Mouse (Mus musculus) forebrain, embryonic 16.5 days (tissue): Measurements from ENCODE around the gene Kcna10. TPM values are rescaled to one million over a fixed set of nuclear protein-coding genes. Genes with fewer than 3 reads are reported as not detected.

Experiments used
- ATAC-seq: fragments of 200-750 bp; cut with Nextera tagmentation; 2 replicates; pipeline ENCODE4 v1.8.0; 2017; ENCODE audit warnings: mild to moderate bottlenecking, moderate library complexity
- H3K27ac ChIP-seq: fragments of 300-500 bp; sonication (generic); 2 replicates; pipeline ENCODE4 v1.5.1; 2014; ENCODE audit warnings: low read length, control low read depth
- H3K27me3 ChIP-seq: fragments of 300-500 bp; sonication (generic); replicated peaks from 2 replicates; pipeline ENCODE4 v1.6.1; 2014; ENCODE audit warnings: low read length; ENCODE audit not compliant: control insufficient read depth, insufficient read depth
- H3K36me3 ChIP-seq: fragments of 300-500 bp; sonication (generic); 2 replicates; pipeline ENCODE4 v1.6.1; 2014; ENCODE audit not compliant: control insufficient read depth, insufficient read depth
- H3K4me1 ChIP-seq: fragments of 300-500 bp; sonication (generic); replicated peaks from 2 replicates; pipeline ENCODE4 v1.6.1; 2014; ENCODE audit warnings: low read length; ENCODE audit not compliant: control insufficient read depth, insufficient read depth
- H3K4me2 ChIP-seq: fragments of 300-500 bp; sonication (generic); 2 replicates; pipeline ENCODE4 v1.6.1; 2014; ENCODE audit warnings: mild to moderate bottlenecking, low read length, control low read depth
- H3K4me3 ChIP-seq: fragments of 300-500 bp; sonication (generic); replicated peaks from 2 replicates; pipeline ENCODE4 v1.5.1; 2014; ENCODE audit warnings: mild to moderate bottlenecking, low read length, control low read depth
- H3K9ac ChIP-seq: fragments of 300-500 bp; sonication (generic); replicated peaks from 2 replicates; pipeline ENCODE4 v1.6.1; 2014; ENCODE audit warnings: low read depth, low read length, control low read depth
- H3K9me3 ChIP-seq: fragments of 300-500 bp; sonication (generic); 2 replicates; pipeline ENCODE4 v1.6.1; 2016; ENCODE audit warnings: low read length; ENCODE audit not compliant: control insufficient read depth
- WGBS: fragments of 180-500 bp; shearing (Covaris S2); extraction: QIAGEN DNeasy Blood & Tissue Kit; methylation state at CpG from one replicate; pipeline ENCODE4 v1.1.7; 2014; 5-methylcytosine and 5-hydroxymethylcytosine counted together
- polyA plus RNA-seq: library from polyadenylated mRNA; unstranded; fragments of >200 nt; fragmentation: Nextera tagmentation; extraction: Ambion mirVana; gene quantifications from 2 replicates; pipeline ENCODE4 v1.2.1, GENCODE M21; 2015

The Kcna10 gene
- polyA plus RNA-seq, 1 experiment from 2014 or later: not detected

DNA sequence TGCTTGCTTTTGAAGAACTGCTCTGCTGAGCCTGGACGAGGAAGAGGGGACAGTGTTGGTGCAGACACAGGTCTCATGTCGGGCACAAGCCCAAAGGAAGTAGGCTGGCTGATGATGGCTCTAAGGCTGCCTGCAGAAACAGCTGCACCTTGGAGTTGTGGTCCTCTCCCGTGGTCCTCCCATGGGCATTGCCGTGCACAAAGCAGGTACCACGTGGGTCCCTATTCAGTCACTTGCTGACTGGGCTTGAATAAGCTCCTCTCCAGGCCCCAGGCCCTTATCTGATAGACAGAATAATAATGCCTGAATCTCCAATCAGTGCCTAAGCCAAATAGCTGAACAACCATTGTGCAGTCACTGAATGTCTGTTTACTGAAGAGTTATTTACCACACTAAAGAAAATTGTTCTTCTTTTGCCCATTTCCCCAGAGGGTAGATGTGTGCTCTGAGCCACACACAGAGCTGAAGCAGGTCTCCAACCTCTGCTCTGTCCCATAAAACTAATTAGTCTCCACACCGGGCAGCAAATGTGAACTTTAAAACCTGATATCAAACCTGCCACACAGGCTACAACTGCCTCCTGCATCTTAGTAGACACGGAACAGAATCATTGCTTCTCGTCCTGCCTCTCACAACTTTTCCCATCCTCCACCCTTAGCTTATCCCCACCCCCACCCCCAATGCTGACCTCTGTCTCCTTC lies 33.7 kb downstream of the Kcna10 start:
- 64% methylated on average over 8 of the region's 8 CpGs for WGBS
- Histone ChIP-seq H3K36me3 (no peaks in the 10 kb centered on the region), H3K27me3 (no peaks in the 10 kb centered on the region), H3K9ac (no peak overlapping the region), H3K4me3 (no peak overlapping the region), H3K4me2 (no peak overlapping the region), H3K4me1 (no peaks in the 10 kb centered on the region), H3K9me3 (no peaks in the 10 kb centered on the region), H3K27ac (no peak overlapping the region)
- no peak for ATAC-seq

DNA sequence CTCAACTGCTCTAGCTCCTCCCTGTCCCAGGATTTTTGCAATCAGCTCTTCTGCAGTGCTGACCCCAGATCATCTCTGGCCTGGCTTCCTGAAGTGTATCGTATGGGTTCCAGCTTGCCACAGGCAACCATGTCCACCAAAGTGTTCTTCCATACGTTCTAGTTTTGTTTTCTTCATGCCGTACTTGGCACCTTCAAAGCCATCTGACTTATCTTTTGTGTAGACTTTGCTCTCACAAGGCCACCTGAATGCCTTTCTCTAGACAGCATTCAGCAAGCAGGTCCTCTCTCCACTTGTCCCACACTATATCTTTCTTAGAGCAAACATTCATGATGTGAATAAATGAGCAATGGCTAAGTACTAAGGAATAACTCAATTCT lies 34.2 kb downstream of the Kcna10 start:
- 87% methylated on average over 3 of the region's 3 CpGs for WGBS
- Histone ChIP-seq H3K4me1 (no peaks in the 10 kb centered on the region), H3K4me2 (no peak overlapping the region), H3K4me3 (no peak overlapping the region), H3K27ac (no peak overlapping the region), H3K9me3 (no peaks in the 10 kb centered on the region), H3K9ac (no peak overlapping the region), H3K27me3 (no peaks in the 10 kb centered on the region), H3K36me3 (no peaks in the 10 kb centered on the region)
- ATAC-seq: no peak

DNA sequence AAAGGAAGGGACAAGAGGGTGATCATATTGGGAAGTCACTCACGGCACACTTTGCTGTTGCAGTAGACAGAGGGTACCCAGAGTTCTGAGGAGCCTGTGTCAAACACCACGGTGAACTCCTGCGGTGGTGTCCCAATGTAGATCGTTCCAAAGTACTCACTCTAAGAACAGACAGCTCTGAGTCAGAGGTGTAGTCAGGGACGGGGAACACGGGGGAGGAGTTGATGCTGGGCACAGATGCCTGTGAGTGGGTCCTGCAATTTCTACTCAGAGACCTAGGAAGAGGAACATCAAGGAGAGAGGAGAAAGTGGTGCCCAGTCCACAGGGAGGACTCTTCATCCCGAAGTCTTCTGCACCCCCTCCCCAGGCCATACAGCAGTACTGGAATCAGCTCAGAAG lies 35.7 kb downstream of the Kcna10 start:
- H3K4me2 ChIP-seq: no peak overlapping the region
- no peaks in the 10 kb centered on the region for H3K9me3 ChIP-seq
- no peaks in the 10 kb centered on the region for H3K27me3 ChIP-seq
- WGBS: 94% methylated on average over 7 of the region's 7 CpGs
- no peak overlapping the region for H3K4me3 ChIP-seq
- no peaks in the 10 kb centered on the region for H3K4me1 ChIP-seq
- H3K27ac ChIP-seq: no peak overlapping the region
- H3K36me3 ChIP-seq: no peaks in the 10 kb centered on the region
- H3K9ac ChIP-seq: no peak overlapping the region
- ATAC-seq: no peak

DNA sequence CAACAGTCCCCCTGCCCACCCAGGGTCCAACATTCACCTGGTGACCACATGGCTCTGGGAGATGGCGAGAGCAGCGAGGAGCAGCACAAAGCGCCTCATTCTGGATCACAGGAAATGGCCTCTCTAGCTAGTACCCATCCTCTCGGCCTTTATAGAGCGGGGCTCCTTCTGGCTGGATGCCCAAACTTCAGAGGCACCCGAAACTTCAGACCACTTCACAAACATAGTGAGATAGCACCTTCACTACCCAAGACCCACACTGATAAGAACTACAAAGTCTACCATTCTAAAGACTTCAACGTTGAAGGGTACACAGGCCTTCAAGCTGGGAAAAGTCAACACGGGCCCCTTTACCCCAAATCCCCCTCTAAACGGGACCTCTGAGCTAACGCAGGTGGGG lies 38.8 kb downstream of the Kcna10 start, which contains the start of gene Cym:
Gene Cym (minus strand): TSS at position 125 of the 400 bp plus-strand sequence.
- no peak within 1 kb of the TSS for H3K9ac ChIP-seq
- H3K9me3 ChIP-seq: peaks cover 2% of the 10 kb centered on the region; the same call in 1 of the 2 replicates
- no peak within 1 kb of the TSS for H3K27ac ChIP-seq
- H3K4me1 ChIP-seq: no peaks in the 10 kb centered on the region
- H3K4me3 ChIP-seq: no peak within 1 kb of the TSS
- no peak within 1 kb of the TSS for H3K4me2 ChIP-seq
- H3K27me3 ChIP-seq: no peaks in the 10 kb centered on the region
- WGBS: 87% methylated on average over 10 of the region's 10 CpGs
- no peaks in the 10 kb centered on the region for H3K36me3 ChIP-seq
- ATAC-seq: no peak

DNA sequence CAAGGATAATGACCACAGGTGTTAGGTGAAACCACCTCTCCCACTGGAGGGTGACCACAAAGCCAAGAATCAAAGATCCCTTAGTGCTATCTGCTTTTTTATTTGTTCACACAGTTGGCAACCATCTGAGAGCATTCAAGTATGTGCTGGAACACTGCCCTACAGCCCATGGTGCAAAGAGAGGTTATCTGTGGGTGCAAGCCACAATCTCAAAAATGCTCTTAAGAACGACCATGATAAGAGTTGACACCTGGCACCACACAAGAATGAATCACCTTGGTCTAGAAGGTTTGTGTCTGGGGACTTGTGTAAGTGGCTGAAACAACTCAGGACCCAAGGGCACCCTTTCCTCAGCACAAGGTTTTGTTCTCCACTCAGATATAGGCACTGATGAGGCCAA lies 40.4 kb downstream of the Kcna10 start:
- ATAC-seq: no peak
- Histone ChIP-seq H3K4me1 (no peaks in the 10 kb centered on the region), H3K4me2 (no peak overlapping the region), H3K9me3 (peaks cover 2% of the 10 kb centered on the region; the same call in 1 of the 2 replicates), H3K36me3 (no peaks in the 10 kb centered on the region), H3K27me3 (no peaks in the 10 kb centered on the region), H3K9ac (no peak overlapping the region), H3K4me3 (no peak overlapping the region), H3K27ac (no peak overlapping the region)
- WGBS: 77% methylated on average over 1 of the region's 1 CpGs

DNA sequence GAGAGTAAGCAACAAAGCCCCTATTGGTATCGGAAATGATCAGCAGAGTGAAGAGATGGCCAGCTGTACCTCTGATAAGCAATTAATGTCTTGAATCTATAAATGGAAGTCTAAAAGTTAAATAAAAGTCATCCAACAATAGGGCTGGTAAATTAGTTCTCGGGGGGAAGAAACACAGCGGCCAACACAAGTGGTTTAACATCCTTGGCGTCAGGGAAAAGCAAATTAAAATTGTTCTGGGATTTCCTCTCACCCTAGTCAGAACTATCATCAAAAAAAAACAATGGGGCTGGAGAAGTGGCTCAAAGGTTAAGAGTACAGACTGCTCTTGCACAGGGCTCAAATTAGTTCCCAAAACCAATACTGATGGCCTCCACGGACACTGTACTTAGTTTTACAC lies 43.0 kb downstream of the Kcna10 start:
- Histone ChIP-seq H3K36me3 (no peaks in the 10 kb centered on the region), H3K27me3 (no peaks in the 10 kb centered on the region), H3K4me2 (no peak overlapping the region), H3K9me3 (peaks cover 2% of the 10 kb centered on the region; the same call in 1 of the 2 replicates), H3K4me1 (no peaks in the 10 kb centered on the region), H3K9ac (no peak overlapping the region), H3K27ac (no peak overlapping the region), H3K4me3 (no peak overlapping the region)
- 92% methylated on average over 5 of the region's 5 CpGs for WGBS
- no peak for ATAC-seq

DNA sequence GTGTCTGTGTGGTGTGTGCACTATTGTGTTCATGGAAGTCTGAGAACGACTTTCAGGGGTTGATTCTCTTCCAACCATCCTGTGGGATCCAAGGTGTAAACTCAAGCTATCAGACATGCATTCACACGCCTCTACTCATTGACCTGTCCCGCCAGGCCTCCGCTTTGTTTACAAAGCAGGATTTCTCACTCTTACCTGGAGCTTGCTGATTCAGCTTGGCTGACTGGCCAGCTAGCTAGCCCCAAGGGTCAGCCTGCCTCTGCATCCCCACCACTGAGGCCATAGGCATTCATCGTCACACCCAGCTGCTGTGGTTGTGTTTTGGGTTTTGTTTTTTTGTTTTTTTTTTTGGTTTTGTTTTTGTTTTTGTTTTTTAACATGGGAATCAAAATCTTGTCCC lies 46.4 kb downstream of the Kcna10 start:
- Histone ChIP-seq H3K9me3 (peaks cover 1% of the 10 kb centered on the region; the same call in 1 of the 2 replicates), H3K27me3 (peaks cover 2% of the 10 kb centered on the region; the same call in 1 of the 2 replicates), H3K9ac (no peak overlapping the region), H3K36me3 (no peaks in the 10 kb centered on the region), H3K4me3 (no peak overlapping the region), H3K27ac (no peak overlapping the region), H3K4me2 (no peak overlapping the region), H3K4me1 (no peaks in the 10 kb centered on the region; the same call in 1 of the 2 replicates)
- WGBS: 84% methylated on average over 5 of the region's 5 CpGs
- ATAC-seq: no peak

DNA sequence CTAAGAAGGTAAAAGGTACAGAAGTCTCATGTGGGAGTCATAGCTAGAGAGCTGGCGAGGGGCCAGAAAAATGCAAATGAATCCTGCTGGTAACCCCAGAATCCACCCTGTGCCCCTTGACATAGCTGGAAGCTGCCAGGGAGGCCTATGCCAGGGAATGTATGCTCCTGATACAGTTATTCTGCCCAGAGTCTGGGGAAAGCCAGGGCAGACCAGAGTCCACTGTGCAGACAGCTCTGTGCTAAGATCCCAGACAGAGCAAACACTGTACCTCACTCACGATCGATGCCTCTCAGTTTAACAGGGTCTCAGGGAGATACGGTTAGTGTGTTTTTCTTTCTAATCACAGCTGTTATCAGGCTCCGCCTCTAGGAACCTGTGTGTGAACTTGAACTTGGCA lies 47.0 kb downstream of the Kcna10 start:
- no peaks in the 10 kb centered on the region for H3K36me3 ChIP-seq

DNA sequence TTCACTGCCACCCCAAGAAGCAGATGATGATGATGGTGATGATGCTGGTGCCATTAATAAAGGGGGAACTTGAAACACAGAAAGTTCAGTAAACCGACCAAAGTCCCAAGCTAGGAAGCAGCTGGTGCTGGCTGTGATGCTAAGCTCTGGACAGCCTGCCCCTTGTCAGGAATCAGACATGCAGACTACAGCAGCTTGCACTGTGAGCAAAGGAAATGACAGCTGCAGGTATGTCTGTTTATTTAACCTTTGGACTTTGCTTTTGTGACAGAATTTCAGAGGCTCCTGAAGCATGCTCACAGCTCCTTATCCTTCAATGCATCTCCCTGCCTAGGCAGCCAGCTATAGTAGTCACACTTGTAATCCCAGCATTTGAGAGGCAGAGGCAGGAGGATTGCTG lies 47.7 kb downstream of the Kcna10 start, which contains the start of gene A630076J17Rik:
Gene A630076J17Rik (plus strand): TSS at position 88 of the 400 bp plus-strand sequence.
- Histone ChIP-seq H3K9me3 (no peaks in the 10 kb centered on the region), H3K4me3 (no peak within 1 kb of the TSS), H3K27me3 (peaks cover 2% of the 10 kb centered on the region; the same call in 1 of the 2 replicates), H3K4me2 (no peak within 1 kb of the TSS), H3K4me1 (no peaks in the 10 kb centered on the region; the same call in 1 of the 2 replicates), H3K27ac (no peak within 1 kb of the TSS), H3K36me3 (no peaks in the 10 kb centered on the region), H3K9ac (no peak within 1 kb of the TSS)
- no peak for ATAC-seq
- WGBS: 67% methylated on average over 1 of the region's 1 CpGs

More for the DNA sequence above, 47.0 kb downstream of the Kcna10 start:
- peaks cover 2% of the 10 kb centered on the region; the same call in 1 of the 2 replicates for H3K27me3 ChIP-seq
- no peak overlapping the region for H3K4me2 ChIP-seq
- no peak overlapping the region for H3K9ac ChIP-seq
- no peak overlapping the region for H3K27ac ChIP-seq
- no peak overlapping the region for H3K4me3 ChIP-seq
- ATAC-seq: no peak
- no peaks in the 10 kb centered on the region; the same call in 1 of the 2 replicates for H3K4me1 ChIP-seq
- H3K9me3 ChIP-seq: no peaks in the 10 kb centered on the region
- WGBS: 83% methylated on average over 5 of the region's 5 CpGs
